Mouse (Mus musculus): Measurements from ENCODE around the gene Trappc4.

DNA sequence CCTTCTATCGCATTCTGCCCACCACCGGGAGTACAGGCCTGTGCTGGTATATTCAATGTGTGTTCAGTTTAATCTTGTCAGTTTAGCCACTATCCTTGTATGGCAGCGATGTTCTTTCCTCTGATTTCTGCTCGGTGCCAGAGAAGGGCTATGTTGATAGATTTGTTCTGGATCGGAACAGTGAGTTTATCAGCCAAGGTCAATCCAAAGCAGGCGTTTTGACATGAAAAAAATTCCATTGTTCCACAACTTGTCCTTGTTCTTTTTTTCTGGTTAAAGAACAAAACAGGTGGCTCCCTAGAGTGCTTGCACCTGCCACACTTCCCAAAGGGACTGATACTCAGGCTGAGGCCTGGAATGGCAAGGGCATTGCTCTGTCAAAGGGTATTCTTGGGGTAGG lies 31.3 kb downstream of the Trappc4 start:
- TF ChIP-seq POLR2A (IDR thresholded peaks at IDR 0.05; ENCODE audit: borderline replicate concordance, extremely low read depth, low read depth, low read length) (no peak), CTCF (IDR thresholded peaks at IDR 0.05; ENCODE audit: insufficient read depth, low read length) (no peak)

Measured in lung, adult 2 months (tissue).